Mouse (Mus musculus) forebrain, embryonic 11.5 days (tissue): ENCODE data around the gene 4931422A03Rik. TPM values are rescaled to one million over a fixed set of nuclear protein-coding genes. Genes with fewer than 3 reads are reported as not detected.

Experiments used
- ATAC-seq: fragments of 200-750 bp; cut with Nextera tagmentation; replicated peaks from 2 replicates; pipeline ENCODE4 v1.8.0; 2017; ENCODE audit warnings: moderate TSS enrichment; ENCODE audit not compliant: low FRiP score
- DNase-seq: peaks from one replicate; pipeline ENCODE4 v3.0.0-alpha.2; 2017; ENCODE audit warnings: low spot score
- H3K27ac ChIP-seq: fragments of 300-500 bp; sonication (generic); 2 replicates; pipeline ENCODE4 v1.5.1; 2014; ENCODE audit warnings: low read depth, low read length
- H3K27me3 ChIP-seq: fragments of 300-500 bp; sonication (generic); 2 replicates; pipeline ENCODE4 v1.6.1; 2014; ENCODE audit warnings: mild to moderate bottlenecking, low read length, mixed read lengths; ENCODE audit not compliant: control insufficient read depth, insufficient read depth
- H3K36me3 ChIP-seq: fragments of 300-500 bp; sonication (generic); 2 replicates; pipeline ENCODE4 v1.6.1; 2014; ENCODE audit warnings: mild to moderate bottlenecking, low read length, moderate library complexity, mixed read lengths; ENCODE audit not compliant: control insufficient read depth, insufficient read depth
- H3K4me1 ChIP-seq: fragments of 300-500 bp; sonication (generic); replicated peaks from 2 replicates; pipeline ENCODE4 v1.6.1; 2014; ENCODE audit warnings: low read length, mixed read lengths; ENCODE audit not compliant: control insufficient read depth, insufficient read depth
- H3K4me2 ChIP-seq: fragments of 300-500 bp; sonication (generic); 2 replicates; pipeline ENCODE4 v1.6.1; 2014; ENCODE audit warnings: low read depth, mild to moderate bottlenecking, low read length, moderate library complexity, mixed read lengths; ENCODE audit not compliant: severe bottlenecking
- H3K4me3 ChIP-seq: fragments of 300-500 bp; sonication (generic); 2 replicates; pipeline ENCODE4 v1.5.1; 2014; ENCODE audit warnings: low read depth, low read length
- H3K9ac ChIP-seq: fragments of 300-500 bp; sonication (generic); 2 replicates; pipeline ENCODE4 v1.6.1; 2014; ENCODE audit warnings: low read length
- H3K9me3 ChIP-seq: fragments of 300-500 bp; sonication (generic); 2 replicates; pipeline ENCODE4 v1.6.1; 2016; ENCODE audit warnings: low read length, mixed read lengths; ENCODE audit not compliant: control insufficient read depth
- WGBS: fragments of 180-500 bp; shearing (Covaris S2); extraction: QIAGEN DNeasy Blood & Tissue Kit; methylation state at CpG from one replicate; pipeline ENCODE4 v1.1.7; 2014; 5-methylcytosine and 5-hydroxymethylcytosine counted together
- polyA plus RNA-seq: library from polyadenylated mRNA; unstranded; fragments of >200 nt; fragmentation: Nextera tagmentation; extraction: Ambion mirVana; gene quantifications from 2 replicates; pipeline ENCODE4 v1.2.1, GENCODE M21; 2014

The 4931422A03Rik gene
- polyA plus RNA-seq, 1 experiment from 2014 or later = 2.1 TPM

DNA sequence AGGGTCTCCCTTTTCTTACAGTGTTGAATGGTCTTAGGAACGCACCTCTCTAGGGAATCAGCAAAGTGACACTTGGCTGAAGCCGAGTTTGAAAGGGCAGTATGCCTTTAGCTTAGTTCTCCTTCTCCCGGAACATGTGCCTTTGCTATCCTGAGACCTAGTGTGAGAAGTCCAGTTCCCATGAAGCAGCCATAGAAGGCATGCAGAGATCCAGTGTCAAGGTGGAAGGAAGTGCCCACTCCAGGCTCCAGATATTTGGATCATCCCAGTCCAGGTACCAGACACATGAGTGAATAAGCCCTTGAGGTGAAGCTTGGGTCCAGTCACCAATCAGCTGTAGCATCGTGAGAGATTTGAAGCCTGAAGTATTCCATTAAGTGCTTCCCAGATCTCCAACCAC lies 30.8 kb upstream of the 4931422A03Rik start:
- Histone ChIP-seq H3K9ac (no peak overlapping the region), H3K4me2 (no peak overlapping the region), H3K27me3 (no peaks in the 10 kb centered on the region), H3K36me3 (peaks cover 2% of the 10 kb centered on the region; the same call in 1 of the 2 replicates), H3K4me3 (no peak overlapping the region), H3K27ac (no peak overlapping the region), H3K9me3 (no peaks in the 10 kb centered on the region), H3K4me1 (no peaks in the 10 kb centered on the region)
- DNase-seq = no peak
- ATAC-seq = no peak
- WGBS = 93% methylated on average over 4 of the region's 4 CpGs

DNA sequence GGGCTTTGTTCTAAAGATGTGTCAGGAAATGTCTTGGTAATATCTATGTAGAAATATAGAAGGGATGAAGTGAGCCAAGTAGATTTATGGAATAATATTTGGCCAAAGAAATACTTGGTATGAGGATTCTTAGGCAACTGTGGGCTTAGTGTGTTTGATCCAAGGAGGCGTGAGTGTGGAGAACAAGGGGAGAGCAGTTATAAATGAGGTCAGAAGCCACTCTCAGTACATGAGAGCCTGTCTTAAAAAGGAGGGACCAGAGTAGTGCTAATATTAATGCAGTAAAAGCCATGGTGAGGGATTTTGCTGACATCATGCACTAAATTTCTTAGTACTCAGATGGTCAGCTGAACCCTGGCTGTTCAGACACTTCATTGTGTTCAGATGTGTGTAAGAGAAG lies 30.2 kb upstream of the 4931422A03Rik start:
- H3K4me3 ChIP-seq = no peak overlapping the region
- H3K9ac ChIP-seq = no peak overlapping the region
- H3K9me3 ChIP-seq = no peaks in the 10 kb centered on the region
- DNase-seq (no peak), ATAC-seq (no peak)
- 91% methylated on average over 1 of the region's 1 CpGs for WGBS
- no peaks in the 10 kb centered on the region for H3K4me1 ChIP-seq
- H3K36me3 ChIP-seq = peaks cover 2% of the 10 kb centered on the region; the same call in 1 of the 2 replicates
- H3K27me3 ChIP-seq = no peaks in the 10 kb centered on the region
- no peak overlapping the region for H3K4me2 ChIP-seq
- no peak overlapping the region for H3K27ac ChIP-seq

DNA sequence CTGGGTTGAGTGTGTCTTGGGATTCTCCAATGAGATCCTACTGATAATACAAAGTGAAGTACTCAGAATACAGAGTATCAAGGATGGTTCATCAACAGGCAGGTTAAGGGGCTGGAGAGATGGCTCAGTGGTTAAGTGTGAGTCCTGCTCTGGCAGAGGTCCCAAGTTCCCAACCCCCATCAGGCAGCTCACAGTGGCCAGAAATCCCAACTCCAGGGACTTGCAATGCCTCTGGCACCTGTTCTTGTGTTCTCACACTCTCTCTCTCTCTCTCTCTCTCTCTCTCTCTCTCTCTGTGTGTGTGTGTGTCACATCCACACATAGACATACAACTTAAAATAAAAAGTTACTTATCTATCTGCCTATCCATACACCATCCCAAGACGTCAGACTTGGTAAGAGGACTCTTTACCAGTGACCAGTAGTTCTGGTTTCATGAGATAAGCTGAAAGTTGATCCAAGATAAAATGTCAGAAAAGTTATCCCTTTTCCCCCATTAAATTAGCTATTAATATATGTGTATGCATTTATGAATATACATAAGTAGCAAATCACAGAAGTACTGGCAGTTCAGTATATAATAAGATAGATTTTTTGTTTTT lies 16.4 kb upstream of the 4931422A03Rik start:
- H3K27me3 ChIP-seq = no peaks in the 10 kb centered on the region
- no peak overlapping the region for H3K4me3 ChIP-seq
- H3K4me2 ChIP-seq = no peak overlapping the region
- ATAC-seq (no peak), DNase-seq (no peak)
- no peaks in the 10 kb centered on the region; the same call in 1 of the 2 replicates for H3K36me3 ChIP-seq
- no peak overlapping the region for H3K9ac ChIP-seq
- H3K4me1 ChIP-seq = no peaks in the 10 kb centered on the region
- no peak overlapping the region for H3K27ac ChIP-seq
- WGBS = 92% methylated on average over 1 of the region's 1 CpGs
- H3K9me3 ChIP-seq = no peaks in the 10 kb centered on the region

GRCm38 (mm10) chr2:104043624-104044478 lies 15.7 kb upstream of the 4931422A03Rik start:
- ATAC-seq (no peak), DNase-seq (no peak)
- WGBS = 64% methylated on average over 5 of the region's 5 CpGs
- H3K4me3 ChIP-seq = no peak overlapping the region
- H3K27me3 ChIP-seq = no peaks in the 10 kb centered on the region
- H3K4me1 ChIP-seq = no peaks in the 10 kb centered on the region
- H3K4me2 ChIP-seq = no peak overlapping the region
- no peaks in the 10 kb centered on the region; the same call in 1 of the 2 replicates for H3K36me3 ChIP-seq
- no peaks in the 10 kb centered on the region for H3K9me3 ChIP-seq
- no peak overlapping the region for H3K27ac ChIP-seq
- H3K9ac ChIP-seq = no peak overlapping the region

DNA sequence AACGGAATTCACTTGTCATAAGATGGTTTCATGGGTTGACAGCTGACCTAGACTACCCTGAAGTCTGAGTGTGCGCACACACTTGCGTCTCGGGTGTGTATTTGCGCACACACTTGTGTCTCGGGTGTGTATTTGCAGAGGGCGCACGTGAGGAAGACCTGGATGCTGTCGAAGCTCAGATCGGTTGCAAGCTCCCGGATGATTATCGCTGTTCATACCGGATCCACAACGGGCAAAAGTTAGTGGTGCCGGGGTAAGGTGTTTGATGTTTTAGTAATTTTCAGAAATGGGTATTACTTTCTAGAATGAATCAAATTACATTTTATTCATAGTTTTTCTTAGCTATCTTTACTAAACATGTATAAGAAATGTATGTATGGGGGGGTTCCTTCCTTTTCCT lies 14.6 kb upstream of the 4931422A03Rik start:
- ATAC-seq (no peak), DNase-seq (no peak)
- WGBS = 97% methylated on average over 15 of the region's 15 CpGs
- no peak overlapping the region for H3K4me2 ChIP-seq
- no peaks in the 10 kb centered on the region; the same call in 1 of the 2 replicates for H3K36me3 ChIP-seq
- no peak overlapping the region for H3K4me3 ChIP-seq
- H3K9ac ChIP-seq = no peak overlapping the region
- H3K4me1 ChIP-seq = no peaks in the 10 kb centered on the region
- H3K9me3 ChIP-seq = no peaks in the 10 kb centered on the region
- no peaks in the 10 kb centered on the region for H3K27me3 ChIP-seq
- no peak overlapping the region for H3K27ac ChIP-seq

DNA sequence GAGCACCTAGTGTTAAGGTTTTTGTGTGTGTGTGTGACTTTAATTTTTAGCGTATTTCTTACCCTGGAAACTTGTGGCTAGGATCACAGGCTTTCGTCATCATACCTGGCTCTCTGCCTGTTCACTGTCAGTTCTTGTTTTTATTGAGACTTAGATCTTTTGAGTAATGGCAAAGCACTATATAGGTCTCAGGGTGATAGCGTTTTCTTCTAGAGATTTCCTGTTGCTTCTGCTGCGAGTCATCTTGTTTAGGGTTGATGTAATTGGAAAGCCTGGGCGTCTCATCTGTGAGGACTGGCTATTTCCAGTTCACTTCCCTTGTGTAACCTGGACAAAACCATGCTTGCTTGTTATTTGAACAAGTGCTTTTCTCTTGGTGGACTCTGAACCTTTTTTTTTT lies 13.5 kb upstream of the 4931422A03Rik start:
- no peak for ATAC-seq
- no peak for DNase-seq

GRCm38 (mm10) chr2:104038236-104038635 lies 10.1 kb upstream of the 4931422A03Rik start:
- Histone ChIP-seq H3K4me1 (no peaks in the 10 kb centered on the region), H3K9ac (no peak overlapping the region), H3K36me3 (no peaks in the 10 kb centered on the region; the same call in 1 of the 2 replicates), H3K27me3 (no peaks in the 10 kb centered on the region), H3K4me3 (no peak overlapping the region), H3K27ac (no peak overlapping the region), H3K4me2 (no peak overlapping the region), H3K9me3 (no peaks in the 10 kb centered on the region)
- ATAC-seq = no peak
- DNase-seq = no peak
- WGBS = 70% methylated on average over 2 of the region's 2 CpGs

More for the DNA sequence above, 13.5 kb upstream of the 4931422A03Rik start:
- Histone ChIP-seq H3K9me3 (no peaks in the 10 kb centered on the region), H3K27ac (no peak overlapping the region), H3K36me3 (no peaks in the 10 kb centered on the region; the same call in 1 of the 2 replicates), H3K4me2 (no peak overlapping the region), H3K9ac (no peak overlapping the region), H3K27me3 (no peaks in the 10 kb centered on the region), H3K4me3 (no peak overlapping the region), H3K4me1 (no peaks in the 10 kb centered on the region)
- 90% methylated on average over 5 of the region's 5 CpGs for WGBS

DNA sequence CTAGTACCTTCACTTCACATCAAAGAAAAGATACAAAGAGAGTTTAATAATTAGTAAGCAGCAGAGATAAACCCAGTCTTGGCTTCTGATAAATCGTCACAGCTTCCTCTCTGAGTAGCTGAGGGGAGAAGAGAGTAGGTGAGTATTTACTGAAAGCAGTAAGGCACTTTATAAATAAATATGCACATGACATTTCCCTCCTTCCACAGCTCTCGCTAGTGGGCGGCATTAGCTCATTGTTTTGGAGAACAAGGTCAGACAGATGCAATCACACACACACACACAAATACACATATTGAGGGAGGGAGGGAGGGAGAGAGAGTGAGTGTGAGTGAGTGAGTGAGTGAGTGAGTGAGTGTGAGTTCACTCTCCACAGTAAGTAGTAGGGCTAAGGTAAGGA lies 8.2 kb upstream of the 4931422A03Rik start:
- 63% methylated on average over 3 of the region's 3 CpGs for WGBS
- DNase-seq (no peak), ATAC-seq (no peak)
- no peaks in the 10 kb centered on the region for H3K9me3 ChIP-seq
- H3K4me1 ChIP-seq = no peaks in the 10 kb centered on the region
- no peaks in the 10 kb centered on the region; the same call in 1 of the 2 replicates for H3K36me3 ChIP-seq
- no peak overlapping the region for H3K4me2 ChIP-seq
- H3K27me3 ChIP-seq = no peaks in the 10 kb centered on the region
- no peak overlapping the region for H3K4me3 ChIP-seq
- H3K27ac ChIP-seq = no peak overlapping the region
- no peak overlapping the region for H3K9ac ChIP-seq
